Mouse (Mus musculus) inflammation-experienced regulatory T-cells, adult 6 months (primary cell): ENCODE data around the gene Pcsk2. TPM values are rescaled to one million over a fixed set of nuclear protein-coding genes. Genes with fewer than 3 reads are reported as not detected.

Source experiments
- ATAC-seq: one replicate; pipeline ENCODE4 v1.8.0; 2017
- polyA plus RNA-seq, 3 experiments: library from polyadenylated mRNA; unstranded; fragments of 100-300 nt; shearing (Covaris generic); gene quantifications; one replicate each; pipeline ENCODE4 v1.2.1; 2017

Pcsk2 gene
- polyA plus RNA-seq, 3 experiments from 2014 or later: not detected

DNA sequence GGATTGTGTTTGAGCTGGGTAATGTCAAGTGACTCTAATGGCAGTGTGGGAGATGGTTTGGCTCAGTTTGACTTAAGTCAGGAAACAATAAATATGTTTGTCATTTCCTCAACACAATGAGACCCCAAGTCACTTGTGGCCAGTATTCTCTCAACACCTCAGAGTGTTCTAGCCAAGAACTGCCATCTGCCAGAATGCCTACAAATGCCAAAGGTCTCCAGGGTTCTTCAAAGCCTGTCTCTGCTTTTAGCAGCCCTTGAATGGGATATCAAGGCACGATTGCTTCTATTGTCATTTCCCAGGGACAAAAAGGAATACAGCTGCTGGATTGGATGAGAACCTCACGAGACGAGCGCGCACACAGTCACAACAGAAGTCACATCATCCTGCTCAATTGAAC, 100.0 kb downstream of the Pcsk2 start:
- no peak for ATAC-seq

DNA sequence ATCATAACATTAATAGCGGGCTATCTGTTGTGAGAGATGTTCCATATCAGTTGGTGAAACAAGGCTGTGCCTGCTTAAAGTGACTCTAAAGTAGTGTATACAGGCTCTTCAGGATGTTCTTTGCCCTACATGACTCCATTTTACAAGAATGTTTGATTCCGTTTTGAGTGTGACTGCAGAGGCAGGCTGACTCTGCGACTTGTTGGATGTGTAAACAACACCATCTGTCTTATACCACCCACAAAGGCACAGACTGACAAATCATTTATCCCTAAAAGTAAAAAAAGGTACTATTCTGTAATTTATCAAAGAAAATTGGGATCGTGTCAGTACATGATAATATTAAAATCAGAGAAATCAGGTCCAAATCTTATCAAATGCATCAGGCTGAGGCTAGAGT, 108.7 kb downstream of the Pcsk2 start:
- ATAC-seq: no peak

DNA sequence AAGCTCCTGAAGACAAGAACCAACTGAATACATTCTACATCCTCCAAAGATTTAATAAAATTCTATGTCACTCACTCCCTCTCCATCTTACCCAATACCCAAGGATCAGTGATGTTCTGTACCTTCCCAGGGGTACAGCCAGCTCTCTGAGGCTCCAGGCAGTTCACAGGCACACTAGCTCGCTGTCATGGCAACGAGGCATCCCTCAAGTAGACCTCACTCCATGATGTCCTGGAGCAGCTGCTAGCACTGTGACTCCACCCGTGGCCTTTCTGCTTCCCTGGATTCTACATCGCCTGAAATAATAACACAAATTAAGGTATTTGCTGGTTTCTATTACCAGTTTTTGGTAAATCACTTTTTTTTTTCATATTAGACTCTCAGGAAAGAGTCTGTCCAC, 111.0 kb downstream of the Pcsk2 start:
- no peak for ATAC-seq

DNA sequence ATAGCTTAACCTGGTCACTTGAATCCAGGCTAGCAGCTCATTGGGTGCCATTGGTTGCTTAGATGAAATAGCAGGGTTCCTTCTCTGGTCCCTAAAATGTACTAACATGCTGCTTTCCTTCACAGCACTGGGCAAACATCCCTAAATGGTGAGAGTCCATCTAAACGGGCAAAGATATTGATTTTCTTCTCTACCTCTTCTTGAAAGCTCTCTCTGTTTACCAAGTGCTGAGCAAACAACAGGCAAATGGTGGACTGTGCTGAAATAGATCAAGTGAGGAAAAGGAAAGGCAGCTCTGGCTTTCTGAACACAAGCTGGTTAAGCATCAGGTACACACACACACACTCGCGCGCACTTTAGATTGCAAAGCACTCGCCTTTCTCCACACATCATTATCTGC, 120.8 kb downstream of the Pcsk2 start:
- no peak for ATAC-seq

DNA sequence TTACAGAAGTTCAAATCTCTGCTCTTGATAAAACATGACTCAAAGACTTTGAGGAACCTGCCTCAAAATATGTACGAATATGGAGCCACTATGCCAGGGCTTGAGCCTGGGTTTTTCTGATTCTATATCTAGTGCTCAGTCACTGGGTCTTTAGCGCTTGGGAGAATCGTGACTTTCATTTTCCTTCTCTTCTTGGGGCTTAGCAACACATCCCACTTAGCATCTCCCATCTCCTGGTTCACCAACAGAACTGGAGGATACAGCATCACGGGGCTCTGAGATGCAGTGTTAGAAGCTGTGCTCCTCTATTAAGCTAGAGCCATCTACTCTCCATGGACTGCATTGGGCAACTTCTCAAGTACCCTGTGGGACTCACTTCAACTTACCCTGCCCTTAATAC, 131.9 kb downstream of the Pcsk2 start:
- no peak for ATAC-seq

DNA sequence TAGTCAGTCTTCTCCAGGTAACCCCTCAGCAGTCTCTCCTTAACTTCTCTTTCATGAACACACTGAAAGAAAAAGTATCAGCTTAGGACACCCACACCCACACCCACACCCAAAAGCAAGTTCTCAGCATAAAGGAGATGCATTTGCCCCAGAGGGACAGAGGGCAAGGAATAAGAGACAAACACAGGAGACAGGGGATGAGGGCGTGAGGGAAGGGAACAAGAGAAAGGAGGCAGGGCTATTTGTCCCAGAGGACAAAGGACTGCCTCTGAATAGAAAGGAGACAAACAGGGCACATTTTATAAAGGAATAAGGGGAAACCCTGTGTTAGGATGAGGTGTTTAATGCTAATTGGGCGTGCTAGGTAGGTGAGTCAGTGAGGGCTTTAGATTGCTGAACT, 133.6 kb downstream of the Pcsk2 start:
- no peak for ATAC-seq

DNA sequence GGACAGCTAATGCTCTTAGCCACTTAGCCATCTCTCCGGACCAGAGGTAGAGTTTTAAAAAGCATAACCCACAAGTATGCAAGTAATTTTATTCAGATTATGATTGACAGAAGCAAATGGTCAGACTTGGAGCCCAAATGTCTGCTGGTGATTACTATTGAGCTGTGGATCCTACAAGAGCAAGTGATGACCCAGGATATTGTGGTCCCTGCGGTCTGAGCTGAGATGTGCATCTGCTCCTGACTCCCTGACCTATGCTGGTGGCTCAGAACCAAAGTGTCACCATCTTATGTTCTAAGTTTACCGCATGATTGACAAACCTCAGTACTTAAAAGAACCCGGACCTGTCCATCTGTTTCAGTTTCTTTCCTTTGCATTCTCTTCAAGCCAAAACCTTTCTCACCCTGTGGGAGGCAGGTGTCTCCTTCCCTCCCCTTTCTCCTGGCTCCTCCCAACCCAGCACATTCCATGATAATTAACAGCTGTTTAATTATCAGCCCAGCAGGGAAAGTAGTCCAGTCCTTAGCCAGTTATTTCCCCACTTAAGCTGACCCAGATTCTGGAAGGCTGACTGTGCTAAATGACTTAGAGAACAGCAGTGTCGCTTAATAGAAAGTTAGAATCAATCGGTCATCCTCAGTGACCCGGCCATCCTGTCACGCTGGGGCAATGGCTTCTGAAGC, 136.1 kb downstream of the Pcsk2 start:
- ATAC-seq: no peak

DNA sequence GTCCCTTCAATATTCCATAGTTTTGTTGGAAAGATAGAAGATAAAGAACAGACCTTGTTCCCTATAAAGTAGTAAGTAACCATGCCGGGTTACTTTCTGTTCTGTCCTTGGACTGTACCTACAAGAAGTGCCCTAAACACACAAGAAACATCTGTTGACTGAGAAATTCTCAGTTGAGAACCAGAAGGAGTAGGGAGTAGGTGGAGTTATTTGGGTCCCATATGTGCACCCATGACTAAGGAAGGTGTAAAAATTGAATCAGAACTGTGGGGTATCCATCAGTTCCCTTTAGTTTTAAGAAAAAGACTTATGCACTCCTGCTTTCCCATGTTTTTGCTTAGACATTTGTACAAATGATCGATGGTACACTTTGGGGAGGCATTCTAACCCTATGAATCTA, 137.6 kb downstream of the Pcsk2 start:
- no peak for ATAC-seq

DNA sequence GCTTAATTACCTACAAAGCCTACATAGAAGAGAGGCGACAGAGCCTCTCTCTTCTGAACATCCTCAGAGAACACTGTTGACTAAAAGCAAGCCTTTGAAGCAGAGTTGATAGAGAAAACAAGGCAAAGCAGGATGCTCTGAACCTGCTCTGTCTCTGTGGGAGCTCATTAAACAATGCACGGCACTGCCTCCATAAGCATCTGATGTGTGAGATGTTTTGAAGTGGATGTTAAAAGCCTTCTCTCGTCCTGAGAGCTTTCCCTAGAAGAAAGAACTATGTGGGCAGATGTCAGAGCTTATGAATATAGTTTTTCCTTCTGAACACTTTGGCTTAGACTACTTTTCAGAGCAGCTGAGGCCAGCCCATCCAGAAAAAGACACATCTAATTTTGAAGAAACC, 145.3 kb downstream of the Pcsk2 start:
- no peak for ATAC-seq

DNA sequence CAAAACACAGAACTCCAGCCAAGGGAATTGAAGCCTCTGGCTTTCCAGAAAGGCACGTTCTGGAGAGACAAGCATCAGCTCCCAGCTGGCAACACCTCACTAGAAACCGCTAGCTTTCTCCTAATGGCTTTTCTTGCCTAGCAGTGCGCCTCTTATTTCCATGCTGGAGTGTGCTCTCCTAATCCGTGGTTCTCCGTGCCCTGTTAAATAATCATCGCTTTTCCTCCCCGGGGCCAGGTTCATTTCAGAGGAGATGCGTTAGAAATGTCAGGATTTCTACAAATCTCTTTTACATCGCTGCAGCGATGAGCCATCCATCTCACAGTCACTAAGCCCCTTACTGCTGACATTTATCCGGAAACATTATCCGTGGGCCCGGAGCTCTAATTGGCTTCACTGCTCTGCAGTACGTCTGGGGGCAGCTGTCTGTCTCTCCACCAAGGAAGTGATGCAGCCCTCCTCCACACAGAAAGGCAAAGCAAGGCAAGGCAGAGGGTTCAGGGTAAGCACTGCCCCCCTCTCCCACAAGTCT, 150.1 kb downstream of the Pcsk2 start:
- ATAC-seq: no peak

DNA sequence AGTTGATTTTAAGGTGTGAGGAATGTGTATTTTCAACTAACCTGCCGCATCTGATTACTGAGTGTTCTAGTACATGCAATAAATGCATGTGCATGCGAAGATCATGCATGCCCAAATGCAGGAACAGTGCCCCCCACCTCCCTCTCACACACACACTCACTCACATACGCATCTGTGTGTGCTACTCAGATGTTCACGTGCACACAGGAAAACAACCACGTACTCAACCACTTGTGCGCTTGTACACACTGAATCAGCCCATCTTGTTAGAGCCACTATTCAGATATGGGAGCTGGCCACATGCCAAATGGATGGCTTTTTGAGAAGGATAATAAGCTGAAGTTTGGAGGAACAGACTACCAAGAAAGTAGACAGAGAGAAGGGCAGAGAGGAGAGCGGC, 150.7 kb downstream of the Pcsk2 start:
- no peak for ATAC-seq

DNA sequence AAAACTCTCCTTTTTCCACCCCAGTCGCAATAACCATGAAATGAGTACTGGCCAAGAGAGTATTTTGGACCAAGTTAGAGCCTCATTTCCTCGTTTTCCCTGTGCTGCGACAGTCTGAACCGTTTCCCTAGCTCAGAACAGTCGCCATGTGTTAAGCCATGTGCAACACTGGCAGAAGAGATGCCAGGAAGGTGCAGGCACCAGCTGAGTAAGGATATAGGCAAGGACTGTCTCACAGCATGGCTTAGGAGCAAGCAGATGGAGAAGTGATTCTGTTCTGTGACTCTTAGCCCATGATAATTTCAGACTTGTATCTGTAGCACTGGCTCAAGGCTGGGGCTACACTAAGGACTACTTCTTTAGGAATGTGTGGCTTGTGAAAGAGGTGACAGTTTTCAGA, 155.2 kb downstream of the Pcsk2 start:
- no peak for ATAC-seq

DNA sequence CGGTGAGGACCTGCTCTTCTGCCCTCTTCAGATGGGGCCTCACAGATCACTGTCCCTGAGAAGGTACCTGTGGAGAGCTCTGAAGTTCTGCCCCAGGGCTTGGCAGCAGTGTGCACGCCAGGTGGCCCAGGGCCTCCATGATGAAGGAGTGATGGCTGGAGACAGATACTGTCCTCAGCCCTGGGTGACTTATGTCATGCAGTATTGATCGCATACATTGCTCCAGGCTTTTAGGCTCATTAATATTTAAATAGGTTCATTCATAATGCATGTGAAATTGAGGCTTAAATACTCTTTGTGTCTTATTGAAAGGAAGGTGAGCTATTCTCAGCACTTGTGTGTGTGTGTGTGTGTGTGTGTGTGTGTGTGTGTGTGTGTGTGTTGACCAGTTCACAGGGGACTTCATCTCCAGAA, 157.0 kb downstream of the Pcsk2 start:
- no peak for ATAC-seq

DNA sequence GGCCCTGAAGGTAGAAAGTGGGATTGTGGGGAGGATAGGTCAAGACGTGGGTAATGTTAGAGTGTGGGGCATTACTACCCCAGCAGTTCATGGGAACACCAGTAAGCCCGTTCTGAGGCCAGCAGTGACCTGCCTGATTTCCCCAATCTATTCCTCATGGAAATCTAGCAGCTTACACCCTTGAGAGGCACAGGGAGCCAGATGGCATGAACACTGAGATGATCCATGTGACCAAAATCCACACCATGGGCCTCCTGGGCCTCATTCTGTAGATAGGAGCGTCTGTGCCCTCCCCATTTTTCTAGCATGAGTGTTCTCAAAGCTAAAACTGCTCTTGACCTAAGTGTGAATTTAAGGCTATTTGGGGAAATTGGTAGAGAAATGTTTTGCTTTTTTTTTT, 162.2 kb downstream of the Pcsk2 start:
- ATAC-seq: no peak

DNA sequence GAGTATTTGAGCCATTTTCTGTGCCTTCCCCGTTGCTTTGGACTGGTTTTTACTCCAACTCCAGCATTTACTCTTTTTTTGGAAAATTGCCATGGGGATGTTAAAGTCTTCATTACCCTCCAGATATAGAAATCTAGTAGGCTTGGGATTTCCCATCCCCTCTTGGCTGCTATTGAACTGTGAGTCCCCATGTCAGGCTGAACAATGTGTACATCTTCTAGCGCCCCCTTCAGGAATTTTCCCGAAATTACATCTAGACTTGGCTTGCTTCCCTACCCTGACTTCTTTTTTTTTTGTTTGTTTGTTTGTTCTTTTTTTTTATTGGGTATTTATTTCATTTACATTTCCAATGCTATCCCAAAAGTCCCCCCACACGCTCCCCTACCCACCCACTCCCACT, 163.3 kb downstream of the Pcsk2 start:
- no peak for ATAC-seq

DNA sequence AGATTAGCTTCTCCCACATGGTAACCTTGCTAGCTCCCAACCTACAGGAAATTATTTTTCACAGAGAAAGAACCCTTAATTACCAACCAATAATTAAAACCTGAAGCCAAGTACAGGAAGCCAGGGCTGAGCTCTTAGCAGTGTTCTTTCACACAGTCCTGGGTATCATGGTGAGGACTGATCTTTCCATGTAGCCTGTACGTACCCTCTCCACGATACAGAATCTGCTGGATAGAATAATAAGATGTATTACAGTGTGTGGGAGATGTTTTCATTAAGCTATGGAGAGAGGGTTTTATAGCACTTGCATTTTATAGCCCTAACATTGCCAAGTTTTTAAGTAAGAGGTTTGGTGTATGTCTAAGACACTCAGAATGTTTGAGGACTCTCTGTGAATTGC, 164.0 kb downstream of the Pcsk2 start:
- no peak for ATAC-seq

DNA sequence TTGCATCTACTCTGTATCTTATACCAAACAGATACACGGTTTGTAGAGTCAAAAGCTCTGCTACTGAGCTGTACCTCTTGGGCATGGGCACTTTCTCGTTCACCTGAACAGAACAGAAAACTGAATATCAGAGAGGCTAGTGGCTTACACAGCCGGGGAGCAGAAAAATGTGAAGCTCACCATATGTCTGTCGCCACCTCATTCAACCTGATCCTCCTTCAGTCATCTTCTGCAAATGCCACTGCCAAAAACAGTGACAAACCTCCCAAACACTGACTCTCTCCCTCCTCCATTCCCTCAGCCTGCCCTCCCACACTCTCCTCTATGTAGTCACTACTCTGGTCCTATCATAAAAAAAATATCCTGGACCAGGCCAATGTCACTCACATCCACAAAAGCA, 165.9 kb downstream of the Pcsk2 start:
- ATAC-seq: no peak

DNA sequence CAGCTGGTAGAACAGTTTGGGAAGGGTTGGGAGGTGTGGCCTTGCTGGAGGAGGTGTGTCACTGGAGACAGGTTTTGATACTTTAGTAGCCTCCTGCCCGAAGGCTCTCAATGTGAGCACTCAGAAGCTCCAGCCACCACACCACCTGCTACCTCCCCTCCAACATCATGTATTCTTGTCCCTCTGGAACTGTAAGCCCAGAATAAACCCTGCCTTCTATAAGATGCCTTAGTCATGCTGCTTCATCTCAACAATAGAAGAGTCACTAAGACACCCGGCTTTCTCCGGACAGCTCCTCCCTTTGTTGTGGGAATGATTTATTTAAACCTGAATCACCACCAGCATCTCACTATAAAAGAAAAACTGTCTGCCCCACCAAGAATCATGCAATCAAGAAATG, 166.9 kb downstream of the Pcsk2 start:
- no peak for ATAC-seq

DNA sequence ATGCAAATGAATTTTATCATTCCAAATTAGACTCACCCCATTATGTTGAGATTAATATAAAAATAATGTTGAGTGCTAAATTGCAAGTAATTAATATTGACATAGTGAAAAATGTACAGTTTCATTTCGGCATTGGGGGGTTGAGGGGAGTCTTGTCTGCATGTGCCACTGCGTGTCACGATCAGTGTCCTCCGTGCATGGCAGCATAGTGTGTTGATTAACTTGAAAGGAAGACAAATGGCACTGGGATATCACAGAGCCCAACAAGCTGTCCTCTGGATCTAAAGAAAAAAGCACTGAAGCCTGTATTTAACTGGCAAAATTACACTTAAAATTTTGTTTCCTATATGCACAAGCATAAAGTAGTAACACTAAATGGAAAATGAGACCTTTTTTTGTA, 167.9 kb downstream of the Pcsk2 start:
- no peak for ATAC-seq

DNA sequence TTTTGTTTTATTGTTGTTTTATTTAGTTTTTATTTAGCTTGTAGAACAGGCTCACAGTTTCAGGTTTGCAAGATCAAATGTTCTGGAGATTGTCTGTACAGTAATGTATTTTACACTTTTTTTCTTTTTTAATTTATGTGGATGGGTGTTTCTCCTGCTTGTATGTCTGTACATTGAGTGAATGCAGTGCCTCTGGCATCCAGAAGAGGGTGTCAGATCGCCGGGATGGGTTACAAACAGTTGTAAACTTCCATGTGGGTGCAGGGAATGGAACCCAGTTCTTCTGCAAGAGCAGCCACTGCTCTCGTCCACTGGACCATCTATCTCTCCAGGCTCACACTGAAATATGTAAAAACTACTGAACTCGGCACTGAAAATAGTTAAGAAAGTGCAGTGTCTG, 169.2 kb downstream of the Pcsk2 start:
- ATAC-seq: no peak

DNA sequence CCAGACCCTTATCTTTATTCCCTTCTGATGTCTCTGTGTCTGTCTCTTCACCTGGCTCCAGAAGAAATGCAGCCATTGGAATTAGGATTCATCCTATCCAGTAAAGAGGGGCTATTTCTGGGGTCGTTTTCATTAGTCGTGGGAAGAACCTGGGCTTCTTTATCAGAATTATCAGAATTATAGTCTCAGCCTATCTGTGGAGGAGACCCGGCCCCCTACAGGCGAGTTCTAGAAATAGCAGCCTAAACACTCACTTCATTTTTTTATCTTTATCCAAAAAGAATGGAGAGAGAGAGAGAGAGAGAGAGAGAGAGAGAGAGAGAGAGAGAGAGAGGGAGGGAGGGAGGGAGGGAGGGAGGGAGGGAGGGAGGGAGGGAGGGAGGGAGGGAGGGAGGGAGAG, 177.3 kb downstream of the Pcsk2 start:
- ATAC-seq: no peak

DNA sequence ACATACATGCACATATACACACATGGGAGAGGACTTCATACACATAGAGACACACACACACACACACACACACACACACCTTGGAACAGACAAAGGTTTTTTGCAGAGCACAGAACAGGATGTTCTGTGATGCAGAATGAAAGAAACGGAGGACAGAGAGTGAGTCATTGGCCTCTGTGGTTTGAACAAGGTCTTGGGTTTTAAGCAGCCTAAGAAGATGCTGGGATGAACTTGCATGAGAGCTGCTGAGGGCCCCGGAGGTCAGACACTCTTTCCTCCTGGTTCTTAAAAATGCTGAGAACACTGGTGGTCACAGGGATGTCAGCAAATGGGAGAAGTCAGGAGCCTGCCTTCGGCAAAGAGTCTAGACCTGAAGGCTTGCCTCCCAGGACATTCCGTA, 178.1 kb downstream of the Pcsk2 start:
- ATAC-seq: no peak

DNA sequence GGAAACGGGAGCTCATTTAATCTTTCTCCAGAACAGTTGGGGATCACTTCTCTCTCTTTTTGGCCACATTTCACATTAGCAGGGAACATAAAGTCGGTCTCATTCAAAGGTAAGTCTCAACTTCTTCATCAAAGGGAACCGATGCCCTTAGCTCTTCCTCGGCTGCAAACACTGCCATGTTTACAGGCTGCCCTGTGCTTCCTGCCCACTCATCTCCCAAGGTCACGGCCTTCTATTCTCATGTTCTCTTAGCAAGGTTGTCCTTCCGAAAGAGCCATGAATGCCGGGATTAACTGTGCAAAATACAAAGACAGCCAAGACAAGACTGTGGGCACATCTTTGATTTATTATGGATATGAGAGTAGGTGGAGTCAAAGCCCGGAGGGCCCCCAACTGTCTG, 178.8 kb downstream of the Pcsk2 start:
- ATAC-seq: no peak

DNA sequence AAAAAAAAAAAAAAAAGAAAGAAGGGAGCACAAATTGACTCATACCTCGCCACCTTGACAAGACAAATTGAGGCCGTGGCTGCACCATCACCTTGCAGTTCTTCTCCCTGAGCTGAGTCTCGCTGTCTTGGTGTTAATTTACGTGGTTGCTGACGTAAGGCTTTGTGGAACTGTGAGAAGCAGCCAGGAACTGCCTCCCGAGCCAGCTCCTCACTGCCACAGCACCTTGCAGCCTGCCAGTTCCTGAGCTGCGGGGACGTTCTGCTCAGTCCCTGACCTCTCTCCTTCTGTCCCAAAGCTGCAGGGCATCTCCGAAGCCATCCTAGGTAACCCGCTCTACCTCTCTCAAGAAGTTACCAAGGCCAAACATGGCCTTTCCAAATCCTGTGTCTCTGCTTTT, 186.5 kb downstream of the Pcsk2 start:
- ATAC-seq: no peak

DNA sequence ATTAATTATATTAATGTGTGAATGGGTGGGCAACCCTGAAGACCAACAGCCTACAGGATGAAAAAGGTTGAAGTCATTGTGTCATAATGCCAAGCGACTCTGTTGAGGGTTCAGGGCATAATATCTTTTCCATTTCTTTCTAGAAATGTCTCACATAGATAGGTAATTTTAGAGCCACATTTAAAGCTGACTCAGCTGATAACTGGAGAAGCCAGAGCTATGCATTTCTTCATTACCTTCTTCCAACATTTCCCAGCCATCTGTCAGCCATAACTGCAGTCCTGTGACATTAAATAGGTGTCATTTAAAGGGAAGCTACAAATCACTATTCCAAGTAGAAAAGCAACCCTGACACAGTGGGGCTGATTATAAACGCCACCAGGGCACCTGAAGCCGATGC, 189.5 kb downstream of the Pcsk2 start:
- ATAC-seq: no peak
